Mouse (Mus musculus) testis, adult 2 months (tissue): ENCODE measurements around the gene Becn1. TPM values are rescaled to one million over a fixed set of nuclear protein-coding genes. Genes with fewer than 3 reads are reported as not detected.
A peak's percentile ranks its signal among the peaks of the same experiment; 100 is the strongest.

Experiments used
- H3K27ac ChIP-seq: fragments of 200-500 bp; 2 replicates; pipeline ENCODE4 v1.5.1; 2012; ENCODE audit warnings: low read depth, low read length; ENCODE audit not compliant: control insufficient read depth, insufficient read depth
- H3K27me3 ChIP-seq: fragments of 200-500 bp; 2 replicates; pipeline ENCODE4 v1.6.1; 2012; ENCODE audit warnings: mild to moderate bottlenecking, low read length, moderate library complexity; ENCODE audit not compliant: control insufficient read depth, insufficient read depth
- H3K36me3 ChIP-seq: fragments of 200-500 bp; 2 replicates; pipeline ENCODE4 v1.6.1; 2012; ENCODE audit warnings: mild to moderate bottlenecking, low read length; ENCODE audit not compliant: control insufficient read depth, insufficient read depth
- H3K4me1 ChIP-seq: fragments of 200-500 bp; 2 replicates; pipeline ENCODE4 v1.6.1; 2012; ENCODE audit warnings: low read length; ENCODE audit not compliant: control insufficient read depth, insufficient read depth
- H3K4me3 ChIP-seq: fragments of 200-500 bp; 2 replicates; pipeline ENCODE4 v1.5.1; 2012; ENCODE audit warnings: low read depth, mild to moderate bottlenecking, low read length, moderate library complexity, mixed read lengths; ENCODE audit not compliant: control insufficient read depth
- CTCF ChIP-seq: fragments of 200-500 bp; IDR thresholded peaks from 2 replicates; pipeline ENCODE4 v1.5.1; 2012; ENCODE audit warnings: low read depth, mild to moderate bottlenecking, inconsistent platforms, low read length, moderate library complexity; ENCODE audit not compliant: control insufficient read depth, insufficient read depth, insufficient replicate concordance
- POLR2A ChIP-seq: fragments of 200-500 bp; IDR thresholded peaks from 2 replicates; pipeline ENCODE4 v1.6.1; 2012; ENCODE audit warnings: low read depth, mild to moderate bottlenecking, inconsistent platforms, low read length, moderate library complexity; ENCODE audit not compliant: control insufficient read depth
- polyA plus RNA-seq: library from polyadenylated mRNA; depleted of rRNA; stranded (reverse); fragments of >200 nt; gene quantifications from 2 replicates; pipeline ENCODE4 v1.2.3, GENCODE M21; 2012

Gene Becn1
- polyA plus RNA-seq, 1 experiment = 111 TPM

DNA sequence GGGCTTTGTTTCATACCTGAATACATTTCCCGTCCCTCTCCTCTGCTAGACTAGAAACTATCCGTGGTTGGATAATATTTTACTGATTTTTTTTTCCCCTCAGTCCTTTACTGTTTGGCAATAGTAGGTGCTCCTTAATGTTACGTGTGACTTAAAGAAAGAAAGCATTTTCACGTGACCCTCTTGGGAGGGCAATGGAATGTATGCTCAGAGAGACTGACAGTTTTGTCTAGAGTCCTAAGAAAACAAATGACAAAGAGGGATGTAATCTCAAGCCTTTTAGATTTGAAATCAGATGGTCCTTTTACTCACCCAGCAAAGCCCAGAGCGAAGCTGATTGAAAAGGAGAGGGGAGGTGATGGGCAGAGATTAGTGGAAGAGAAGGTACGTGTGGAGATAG lies 36.2 kb downstream of the Becn1 start:
- H3K4me3 ChIP-seq = no peak overlapping the region

DNA sequence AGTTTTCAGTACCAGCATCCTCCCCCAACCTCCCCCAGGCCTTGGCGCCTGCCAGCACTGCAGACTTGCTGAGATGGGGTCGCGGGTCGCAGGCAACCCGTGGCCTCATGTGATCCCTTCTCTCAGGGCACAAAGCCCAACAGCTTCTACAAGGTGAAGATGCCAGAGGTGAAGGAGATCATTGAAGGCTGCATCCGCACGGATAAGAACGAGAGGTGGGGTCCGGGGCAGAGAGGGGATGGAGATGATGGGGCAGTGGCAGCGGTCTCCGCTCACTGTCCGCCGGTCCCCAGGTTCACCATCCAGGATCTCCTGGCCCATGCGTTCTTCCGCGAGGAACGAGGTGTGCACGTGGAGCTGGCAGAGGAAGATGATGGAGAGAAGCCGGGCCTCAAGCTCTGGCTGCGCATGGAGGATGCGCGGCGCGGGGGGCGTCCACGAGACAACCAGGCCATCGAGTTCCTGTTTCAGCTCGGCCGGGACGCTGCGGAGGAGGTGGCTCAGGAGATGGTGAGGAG lies 37.1 kb downstream of the Becn1 start:
- TF ChIP-seq CTCF (no peak), POLR2A (no peak)
- no peak overlapping the region for H3K27ac ChIP-seq
- H3K4me3 ChIP-seq = peak overlapping the region; percentile 68
- H3K36me3 ChIP-seq = no peaks in the 10 kb centered on the region
- peaks cover 2% of the 10 kb centered on the region; the same call in 1 of the 2 replicates for H3K27me3 ChIP-seq
- H3K4me1 ChIP-seq = peaks cover 30% of the 10 kb centered on the region

More for the DNA sequence above, 36.2 kb downstream of the Becn1 start:
- Histone ChIP-seq H3K36me3 (no peaks in the 10 kb centered on the region), H3K27me3 (peaks cover 2% of the 10 kb centered on the region; the same call in 1 of the 2 replicates), H3K27ac (no peak overlapping the region), H3K4me1 (peaks cover 24% of the 10 kb centered on the region)
- no peak for TF ChIP-seq CTCF
- no peak for TF ChIP-seq POLR2A

DNA sequence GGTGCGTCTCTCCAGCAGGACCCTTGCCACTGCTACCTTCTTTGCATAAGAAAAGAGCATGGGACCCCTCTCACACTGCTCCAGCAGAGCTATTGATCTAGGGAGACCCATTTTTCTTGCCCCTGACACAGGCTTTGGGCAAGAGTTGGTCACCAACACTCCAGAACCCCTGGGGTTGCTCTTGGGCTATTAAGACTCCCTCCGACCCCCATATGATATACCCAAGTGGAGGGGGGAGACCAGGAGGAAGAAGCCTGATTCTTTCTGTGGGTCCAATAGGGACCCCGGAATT lies 38.2 kb downstream of the Becn1 start:
- no peak overlapping the region for H3K4me3 ChIP-seq
- H3K27me3 ChIP-seq = peaks cover 2% of the 10 kb centered on the region; the same call in 1 of the 2 replicates
- H3K36me3 ChIP-seq = no peaks in the 10 kb centered on the region
- 0 out of 2 replicates have a peak overlapping the region, but pooled peaks have one; percentile 5 for H3K27ac ChIP-seq
- peaks cover 35% of the 10 kb centered on the region for H3K4me1 ChIP-seq
- TF ChIP-seq CTCF = no peak
- TF ChIP-seq POLR2A = no peak

DNA sequence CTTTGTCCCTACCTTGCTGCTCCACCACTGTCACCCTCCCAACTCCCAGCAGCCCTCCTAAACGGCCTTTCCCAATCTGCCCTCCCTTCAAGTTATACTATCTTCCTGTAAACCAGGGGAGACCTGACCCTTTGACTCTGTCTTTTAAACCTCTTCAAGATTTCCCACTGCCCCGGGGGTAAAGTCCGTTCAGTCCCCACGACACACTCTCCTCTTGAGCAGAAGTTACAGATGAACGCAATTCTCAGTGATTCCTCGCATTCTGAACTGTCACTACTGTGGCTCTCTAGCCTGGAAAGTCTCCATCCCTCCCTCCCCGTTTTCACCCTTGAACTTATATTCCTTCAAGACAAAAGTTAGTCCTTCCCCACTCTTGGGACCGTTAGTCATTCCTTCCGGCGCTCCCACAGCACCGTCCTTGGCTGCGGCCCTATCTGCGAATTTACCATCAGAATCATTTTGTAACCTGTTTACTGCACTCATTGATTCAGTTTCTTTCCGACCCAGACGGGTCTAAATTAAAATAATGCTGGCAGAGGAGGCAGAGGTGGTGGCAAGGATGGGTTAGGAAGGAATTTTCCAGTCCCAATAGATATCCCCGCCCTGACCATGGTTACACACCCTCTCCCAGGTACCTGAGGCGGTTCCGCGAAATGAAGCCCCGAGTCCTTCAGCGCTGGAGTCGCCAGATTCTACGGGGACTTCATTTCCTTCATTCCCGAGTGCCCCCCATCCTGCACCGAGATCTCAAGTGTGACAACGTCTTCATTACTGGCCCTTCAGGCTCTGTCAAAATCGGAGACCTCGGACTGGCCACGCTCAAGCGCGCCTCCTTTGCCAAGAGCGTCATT lies 38.7 kb downstream of the Becn1 start:
- Histone ChIP-seq H3K36me3 (no peaks in the 10 kb centered on the region), H3K27me3 (peaks cover 2% of the 10 kb centered on the region; the same call in 1 of the 2 replicates), H3K27ac (0 out of 2 replicates have a peak overlapping the region, but pooled peaks have one; percentile 5), H3K4me3 (no peak overlapping the region), H3K4me1 (peaks cover 35% of the 10 kb centered on the region)
- no peak for TF ChIP-seq POLR2A

DNA sequence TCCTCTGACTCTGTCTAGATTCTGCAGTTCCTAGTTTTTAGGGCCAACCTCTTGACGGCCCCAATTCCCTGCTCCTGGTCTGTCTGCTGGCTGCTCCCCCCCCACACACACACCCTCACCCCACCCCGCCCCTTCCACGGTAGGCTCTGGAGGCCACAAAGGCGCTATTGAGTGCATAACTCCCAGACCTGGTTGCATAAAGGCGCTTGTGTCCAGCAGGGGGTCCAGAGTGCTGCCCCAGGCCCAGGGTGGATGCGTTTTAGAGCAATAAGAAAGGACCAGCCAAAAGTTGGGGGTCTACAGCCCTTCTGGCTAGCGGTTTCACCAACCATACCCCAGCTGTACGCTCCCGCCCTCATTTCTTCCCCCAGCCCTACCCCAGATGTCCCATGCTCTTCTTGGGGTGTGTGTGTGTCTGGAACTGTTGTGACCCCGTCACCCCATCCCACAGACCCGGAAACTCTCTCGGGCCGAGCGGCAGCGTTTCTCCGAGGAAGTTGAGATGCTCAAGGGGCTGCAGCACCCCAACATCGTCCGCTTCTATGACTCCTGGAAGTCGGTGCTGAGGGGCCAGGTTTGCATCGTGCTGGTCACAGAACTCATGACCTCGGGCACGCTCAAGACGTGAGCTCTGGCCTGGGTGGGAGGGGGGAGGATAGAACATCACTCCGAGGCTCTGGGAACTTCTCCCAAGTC lies 39.7 kb downstream of the Becn1 start:
- Histone ChIP-seq H3K27ac (no peak overlapping the region), H3K4me3 (peak overlapping the region; percentile 26), H3K4me1 (peaks cover 35% of the 10 kb centered on the region), H3K27me3 (peaks cover 2% of the 10 kb centered on the region; the same call in 1 of the 2 replicates), H3K36me3 (no peaks in the 10 kb centered on the region)
- TF ChIP-seq CTCF (no peak), POLR2A (no peak)

DNA sequence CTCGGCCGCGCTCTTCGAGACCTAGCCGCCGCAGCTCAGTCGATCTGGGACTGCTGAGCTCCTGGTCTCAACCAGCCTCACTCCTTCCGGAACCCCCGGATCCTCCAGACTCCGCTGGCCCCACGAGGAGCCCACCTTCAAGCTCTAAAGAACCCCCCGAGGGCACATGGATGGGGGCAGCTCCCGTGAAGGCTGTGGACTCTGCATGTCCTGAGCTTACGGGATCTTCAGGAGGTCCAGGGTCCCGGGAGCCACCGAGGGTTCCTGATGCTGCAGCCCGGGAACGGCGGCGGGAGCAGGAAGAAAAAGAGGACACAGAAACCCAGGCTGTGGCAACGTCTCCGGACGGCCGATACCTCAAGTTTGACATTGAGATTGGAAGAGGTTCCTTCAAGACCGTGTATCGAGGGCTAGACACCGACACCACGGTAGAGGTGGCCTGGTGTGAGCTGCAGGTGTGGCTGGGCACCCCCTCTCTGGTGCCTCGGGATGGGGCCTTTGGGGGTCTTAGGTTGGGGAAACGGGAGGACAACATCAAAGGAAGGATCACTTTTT lies 41.2 kb downstream of the Becn1 start:
- Histone ChIP-seq H3K27me3 (peaks cover 2% of the 10 kb centered on the region; the same call in 1 of the 2 replicates), H3K4me1 (peaks cover 35% of the 10 kb centered on the region), H3K27ac (0 out of 2 replicates have a peak overlapping the region, but pooled peaks have one; percentile 43), H3K4me3 (peak overlapping the region; percentile 79), H3K36me3 (no peaks in the 10 kb centered on the region)
- TF ChIP-seq CTCF = no peak
- TF ChIP-seq POLR2A = no peak; the same call in 1 of the 2 replicates
